Mouse (Mus musculus) mature B cell (primary cell): ENCODE measurements around the gene Dhx38.

Source experiments
- in situ Hi-C: fragments of 300-500 bp; cut with MboI; formaldehyde crosslinking; loops from 2 replicates; pipeline ENCODE4 v1.14.3; 2019

Dhx38 gene

GRCm38 (mm10) chr8:109565498-109566333 lies at the start of gene Dhx38, which contains the start of gene Txnl4b:
Gene Dhx38 (minus strand): TSS chr8:109565861.
Gene Txnl4b (plus strand): TSS chr8:109565892.
- in situ Hi-C loops, result loop anchor here (25.0 kb wide), 1 partner anchor 1978 kb away; the partner anchor contains the start of gene Psmd7

- in situ Hi-C loops, result no loop called here
Observed at GRCm38 (mm10) chr8:109614243-109615210, 48.9 kb upstream of the Dhx38 start, which contains the start of gene Pkd1l3. Gene Pkd1l3 (plus strand): TSS chr8:109614517.

GRCm38 (mm10) chr8:109609153-109609502 lies 43.5 kb upstream of the Dhx38 start:
- in situ Hi-C loops, result no loop called here

- in situ Hi-C loops, result no loop called here
Observed at GRCm38 (mm10) chr8:109608271-109609152, 42.9 kb upstream of the Dhx38 start, which contains the start of gene Dhodh. Gene Dhodh (minus strand): TSS chr8:109608673.

- in situ Hi-C loops, result no loop called here
Observed at GRCm38 (mm10) chr8:109607650-109608049, 42.0 kb upstream of the Dhx38 start.

GRCm38 (mm10) chr8:109606725-109607124 lies 41.1 kb upstream of the Dhx38 start:
- in situ Hi-C loops, result no loop called here

- in situ Hi-C loops, result no loop called here
Observed at GRCm38 (mm10) chr8:109595854-109596253, 30.2 kb upstream of the Dhx38 start.

GRCm38 (mm10) chr8:109593117-109593788 lies 27.6 kb upstream of the Dhx38 start:
- in situ Hi-C loops, result no loop called here

- in situ Hi-C loops, result no loop called here
Observed at GRCm38 (mm10) chr8:109592164-109592563, 26.5 kb upstream of the Dhx38 start.

- in situ Hi-C loops, result no loop called here
Observed at GRCm38 (mm10) chr8:109591367-109591766, 25.7 kb upstream of the Dhx38 start.

GRCm38 (mm10) chr8:109590901-109591300 lies 25.2 kb upstream of the Dhx38 start:
- in situ Hi-C loops, result no loop called here

GRCm38 (mm10) chr8:109586972-109587504 lies 21.4 kb upstream of the Dhx38 start:
- in situ Hi-C loops, result no loop called here

GRCm38 (mm10) chr8:109585652-109586051 lies 20.0 kb upstream of the Dhx38 start:
- in situ Hi-C loops, result no loop called here

- in situ Hi-C loops, result no loop called here
Observed at GRCm38 (mm10) chr8:109584830-109585229, 19.2 kb upstream of the Dhx38 start.

GRCm38 (mm10) chr8:109584293-109584692 lies 18.6 kb upstream of the Dhx38 start:
- in situ Hi-C loops, result no loop called here

- in situ Hi-C loops, result no loop called here
Observed at GRCm38 (mm10) chr8:109578900-109579301, 13.2 kb upstream of the Dhx38 start, which contains the start of gene Hp. Gene Hp (minus strand): TSS chr8:109579172.

GRCm38 (mm10) chr8:109576311-109576710 lies 10.7 kb upstream of the Dhx38 start:
- in situ Hi-C loops, result no loop called here

GRCm38 (mm10) chr8:109571139-109571538 lies 5.5 kb upstream of the Dhx38 start:
- in situ Hi-C loops, result loop anchor here (25.0 kb wide), 1 partner anchor 1984 kb away; the partner anchor contains the start of gene Psmd7

- in situ Hi-C loops, result loop anchor here (25.0 kb wide), 1 partner anchor 1977 kb away; the partner anchor contains the start of gene Psmd7
Observed at GRCm38 (mm10) chr8:109564766-109565165, 895 bp downstream of the Dhx38 start.

GRCm38 (mm10) chr8:109563881-109564280 lies 1.8 kb downstream of the Dhx38 start:
- in situ Hi-C loops, result loop anchor here (25.0 kb wide), 1 partner anchor 1977 kb away; the partner anchor contains the start of gene Psmd7
